Mouse (Mus musculus): Measurements from ENCODE around the gene Sptssb. TPM values are rescaled to one million over a fixed set of nuclear protein-coding genes. Genes with fewer than 3 reads are reported as not detected.

Gene Sptssb
- total RNA-seq, 2 experiments from 2014 or later: not detected

DNA sequence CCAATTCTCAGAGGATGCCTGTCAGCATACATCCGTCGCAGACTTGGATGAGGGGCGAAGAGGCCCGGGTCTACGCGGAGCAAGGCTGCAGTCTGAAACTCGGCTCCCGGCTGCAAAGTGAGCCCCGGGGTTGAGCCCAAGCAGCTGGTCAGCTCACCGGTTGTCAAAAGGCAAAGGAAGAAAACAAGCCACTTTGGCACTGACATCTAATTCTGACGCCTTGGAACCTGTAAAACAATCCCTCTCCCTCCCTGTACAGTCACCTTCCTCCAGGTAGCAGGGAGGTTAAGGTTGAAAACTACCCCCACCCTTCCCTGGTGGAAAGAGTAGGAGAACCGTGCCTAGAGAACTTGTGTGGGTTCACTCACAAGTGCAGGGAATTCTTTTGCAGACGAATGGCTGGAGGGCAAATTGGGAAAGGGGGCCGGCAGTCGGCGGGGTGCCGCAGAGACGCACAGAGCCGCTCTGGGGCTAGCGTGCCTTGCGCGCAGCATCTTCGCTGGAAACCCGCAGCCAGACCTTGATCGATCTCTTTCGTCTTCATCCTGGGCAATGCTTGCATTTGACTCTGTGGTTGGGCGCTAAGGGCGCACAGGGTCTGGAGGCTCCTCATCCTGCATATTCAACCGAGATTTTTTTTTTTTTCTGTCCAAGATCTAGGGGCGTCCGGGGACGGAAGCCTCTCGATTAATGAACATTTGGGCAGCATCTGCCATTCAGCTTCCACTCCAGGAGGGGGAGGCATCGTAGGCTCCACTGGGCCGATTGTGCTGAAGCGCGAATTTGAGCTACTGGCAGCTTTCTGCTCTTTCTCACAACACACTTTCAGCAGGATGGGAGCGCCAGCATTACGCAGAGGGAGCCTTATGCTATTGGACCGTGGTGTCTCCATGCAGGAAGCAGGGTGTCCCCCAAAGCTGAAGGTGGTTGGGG lies 1.1 kb upstream of the Sptssb start:
- ATAC-seq (replicated peaks; ENCODE audit: low FRiP score, poor library complexity, severe bottlenecking): no peak

DNA sequence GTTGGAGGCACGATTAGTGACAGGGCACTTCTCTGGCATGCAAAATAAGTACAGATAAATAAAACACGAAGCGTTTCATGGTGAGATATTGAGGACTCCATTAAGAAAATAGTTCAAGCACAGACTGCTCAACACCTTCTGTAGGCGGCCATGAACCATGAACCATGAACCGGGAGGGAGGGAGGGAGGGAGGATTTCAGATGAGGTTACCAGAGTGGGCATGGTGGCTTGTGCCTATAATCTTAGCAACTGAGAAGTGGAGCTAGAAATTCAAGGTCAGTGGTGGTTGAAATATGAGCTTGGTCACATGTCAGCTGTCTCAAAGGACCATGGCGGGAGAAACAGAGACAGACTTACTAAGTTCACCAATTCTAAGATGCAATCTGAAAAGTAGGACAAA lies 20.3 kb downstream of the Sptssb start:
- no peak for ATAC-seq (replicated peaks; ENCODE audit: low FRiP score, poor library complexity, severe bottlenecking)

DNA sequence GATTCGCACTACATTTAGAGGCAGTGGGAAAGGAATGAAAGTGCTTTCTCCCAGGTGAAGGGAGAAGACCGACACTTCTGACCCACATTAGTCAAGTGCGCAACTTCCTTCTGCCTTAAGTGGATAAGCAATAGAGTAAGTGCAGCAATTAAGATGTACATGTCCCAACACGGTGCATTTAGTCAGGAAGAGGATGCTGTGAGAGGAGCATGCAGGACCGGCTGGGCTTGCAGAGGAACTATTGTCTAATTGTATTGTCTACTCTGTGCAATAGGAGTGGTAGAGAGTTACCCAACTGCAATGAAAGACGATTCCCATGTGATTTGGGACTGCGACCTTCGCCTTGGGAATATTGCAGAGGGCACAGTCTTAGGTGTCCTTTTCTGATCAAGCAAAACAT lies 30.2 kb downstream of the Sptssb start:
- no peak for ATAC-seq (replicated peaks; ENCODE audit: low FRiP score, poor library complexity, severe bottlenecking)

DNA sequence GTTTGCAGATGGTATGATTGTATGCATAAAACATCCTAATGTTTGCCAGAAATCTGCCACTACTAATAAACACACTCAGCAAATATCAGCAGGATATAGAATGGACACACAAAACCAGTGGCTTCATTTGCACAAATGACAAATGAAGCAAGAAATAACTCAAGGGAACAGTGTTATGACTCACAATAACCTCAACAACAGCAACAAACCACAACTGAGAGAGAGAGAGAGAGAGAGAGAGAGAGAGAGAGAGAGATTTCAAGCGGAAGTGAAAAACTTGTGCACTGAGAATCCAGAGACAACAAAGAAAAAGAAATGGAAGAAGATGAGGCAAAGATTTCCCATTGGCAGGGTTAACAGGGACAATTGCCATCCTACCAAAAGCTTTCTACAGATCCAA lies 35.2 kb downstream of the Sptssb start:
- ATAC-seq (replicated peaks; ENCODE audit: low FRiP score, poor library complexity, severe bottlenecking): no peak

DNA sequence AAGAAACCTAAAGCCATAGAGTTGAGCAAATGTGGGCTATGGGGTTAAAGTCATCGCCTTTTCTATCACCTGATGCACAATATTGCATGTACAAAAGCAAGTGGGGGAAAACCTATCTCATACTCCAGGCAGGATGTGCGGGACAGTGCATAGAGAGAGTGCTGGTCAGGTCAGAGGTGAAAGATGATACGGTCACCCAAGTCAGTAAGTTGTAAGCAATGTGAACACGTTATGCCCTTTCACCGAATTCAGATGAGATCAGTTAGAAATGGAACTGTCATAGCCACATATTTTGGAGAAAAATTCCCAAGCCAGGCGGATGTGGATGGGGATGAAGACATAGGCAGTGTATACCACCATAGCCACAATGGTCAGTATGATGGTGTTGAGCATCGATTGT lies 39.1 kb downstream of the Sptssb start:
- no peak for ATAC-seq (replicated peaks; ENCODE audit: low FRiP score, poor library complexity, severe bottlenecking)

DNA sequence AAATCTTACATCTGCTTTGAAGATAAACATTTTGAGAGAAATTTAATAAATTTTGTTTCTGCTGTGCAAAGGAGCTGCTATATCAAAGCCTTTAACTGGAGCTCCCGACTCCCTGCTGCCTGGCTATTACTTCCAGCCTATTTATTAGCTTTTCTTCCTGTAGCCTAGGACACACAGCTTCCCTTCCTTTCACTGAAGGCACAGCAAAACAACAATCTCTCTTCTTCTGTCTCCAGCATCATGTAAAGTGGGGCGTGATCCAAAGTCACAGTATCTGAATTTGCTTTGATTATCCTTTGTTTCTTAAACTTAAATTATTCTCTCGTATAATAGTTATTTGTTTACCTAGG lies 39.9 kb downstream of the Sptssb start:
- ATAC-seq (replicated peaks; ENCODE audit: low FRiP score, poor library complexity, severe bottlenecking): no peak

DNA sequence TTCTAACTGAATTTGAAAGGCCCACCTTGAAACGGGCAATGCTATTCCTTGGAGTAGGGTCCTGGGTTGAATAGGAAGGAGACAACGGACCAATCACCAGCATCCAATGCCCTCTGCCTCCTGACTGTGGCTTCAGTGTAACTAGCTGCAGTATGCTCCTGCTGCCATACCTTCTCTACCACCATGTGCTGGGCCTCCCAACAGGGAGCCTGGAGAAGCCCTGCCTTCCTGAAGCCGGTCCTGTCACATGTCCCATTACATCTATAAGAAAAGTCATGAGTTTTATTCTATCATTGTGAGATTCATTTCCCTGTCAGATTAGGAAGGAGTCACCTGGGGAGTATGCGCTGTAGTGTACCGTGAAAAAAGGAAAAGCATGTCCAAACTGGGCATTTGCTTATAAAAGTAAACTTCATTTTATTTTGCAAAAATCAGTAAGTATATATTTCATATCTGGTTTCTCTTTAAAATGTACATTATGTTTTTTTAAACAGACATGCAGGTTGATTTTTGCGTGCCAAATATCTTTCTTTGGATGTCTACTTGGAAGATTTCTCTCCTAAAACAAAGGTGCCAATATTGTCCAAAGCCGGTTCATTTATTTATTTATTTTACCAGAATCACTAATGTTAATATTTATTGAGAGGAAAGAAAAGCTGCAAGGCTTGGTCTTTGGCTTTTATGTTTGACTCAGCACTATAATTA lies 40.4 kb downstream of the Sptssb start:
- no peak for ATAC-seq (replicated peaks; ENCODE audit: low FRiP score, poor library complexity, severe bottlenecking)

DNA sequence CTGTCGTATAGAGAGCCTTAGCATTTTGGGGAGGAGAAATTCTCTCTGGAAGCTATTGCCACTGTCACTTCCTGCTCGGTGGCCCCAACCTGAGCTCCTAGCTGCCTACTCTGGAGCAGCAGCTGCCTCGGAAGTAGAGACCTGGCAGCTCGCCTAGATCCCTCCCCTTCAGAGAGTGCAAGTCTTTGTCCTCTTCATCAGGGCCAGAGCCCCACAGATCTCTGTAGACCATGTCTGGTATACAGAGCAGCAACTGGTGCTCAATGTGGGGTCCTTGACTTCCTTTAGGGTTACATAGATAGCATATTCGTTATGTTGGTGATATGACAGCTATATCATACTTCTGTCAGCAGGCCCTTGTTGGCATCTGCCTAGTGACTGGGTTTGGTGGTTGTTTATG lies 41.3 kb downstream of the Sptssb start:
- no peak for ATAC-seq (replicated peaks; ENCODE audit: low FRiP score, poor library complexity, severe bottlenecking)

DNA sequence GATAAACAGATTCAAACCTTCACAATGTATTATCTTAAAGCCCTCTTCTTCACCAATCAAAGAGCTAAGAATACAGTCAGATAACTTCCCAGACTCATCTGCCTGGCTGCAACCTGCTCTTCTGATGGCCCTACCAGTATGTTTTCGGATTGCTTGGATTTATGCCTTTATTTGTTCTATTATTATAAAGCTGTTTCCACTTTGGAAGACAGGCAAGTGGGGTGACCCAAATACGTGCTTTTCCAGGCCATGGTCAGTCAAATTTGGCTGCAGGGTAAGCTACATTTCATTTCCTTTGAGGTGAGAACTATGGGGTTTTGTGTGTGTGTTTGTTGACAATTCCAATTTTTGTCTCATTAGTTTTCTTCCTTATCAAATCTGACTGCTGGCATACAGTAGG lies 43.2 kb downstream of the Sptssb start:
- no peak for ATAC-seq (replicated peaks; ENCODE audit: low FRiP score, poor library complexity, severe bottlenecking)

DNA sequence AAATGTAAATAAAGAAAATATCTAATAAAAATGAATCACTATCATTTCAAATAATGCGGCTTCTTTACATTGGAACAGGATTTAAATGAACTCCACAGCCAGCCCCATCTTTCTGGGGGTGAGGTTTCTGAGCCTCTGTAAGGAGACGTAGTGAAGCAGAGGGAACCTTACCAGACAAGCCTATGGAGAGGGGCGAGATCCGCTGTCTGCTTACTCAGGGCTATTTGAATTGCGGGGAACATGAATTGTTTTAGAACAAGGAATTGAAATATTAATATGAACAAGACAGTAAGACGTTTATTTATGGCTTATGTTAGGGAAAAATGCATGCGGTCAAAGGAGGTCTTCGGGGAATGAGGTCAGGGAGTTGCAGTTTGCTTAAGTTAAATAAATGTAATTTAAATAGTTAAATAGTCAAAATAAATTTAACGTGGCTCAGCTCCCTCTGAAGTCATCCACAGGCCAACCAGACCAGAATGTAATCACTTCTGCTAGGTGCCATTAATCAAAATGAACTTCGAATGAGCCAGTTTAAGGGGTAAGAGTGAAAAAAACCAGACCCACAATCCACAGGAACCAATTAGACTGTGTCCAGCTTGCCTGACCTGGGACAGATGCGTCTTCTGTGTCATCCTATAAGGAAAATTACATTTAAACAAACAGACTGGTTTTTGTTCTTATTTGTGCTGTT lies 46.6 kb downstream of the Sptssb start:
- no peak for ATAC-seq (replicated peaks; ENCODE audit: low FRiP score, poor library complexity, severe bottlenecking)

DNA sequence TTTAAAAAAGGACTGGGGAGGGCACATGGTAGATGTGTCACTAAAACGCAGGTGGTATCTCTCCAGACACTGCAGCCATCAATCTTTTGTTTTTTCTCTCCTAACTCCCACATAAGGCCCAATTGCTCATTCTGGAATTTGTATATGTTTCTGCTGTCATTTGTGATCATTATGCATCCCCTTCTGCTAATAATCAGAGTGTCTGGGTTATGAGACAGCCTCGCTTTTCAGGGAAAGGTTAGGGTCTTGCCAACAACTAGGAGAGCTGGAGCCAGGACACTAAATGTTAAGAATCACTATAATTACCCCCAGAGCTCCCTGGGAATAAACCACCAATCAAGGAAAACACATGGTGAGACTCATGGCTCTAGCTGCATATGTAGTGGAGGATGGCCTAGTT lies 47.3 kb downstream of the Sptssb start:
- ATAC-seq (replicated peaks; ENCODE audit: low FRiP score, poor library complexity, severe bottlenecking): no peak

DNA sequence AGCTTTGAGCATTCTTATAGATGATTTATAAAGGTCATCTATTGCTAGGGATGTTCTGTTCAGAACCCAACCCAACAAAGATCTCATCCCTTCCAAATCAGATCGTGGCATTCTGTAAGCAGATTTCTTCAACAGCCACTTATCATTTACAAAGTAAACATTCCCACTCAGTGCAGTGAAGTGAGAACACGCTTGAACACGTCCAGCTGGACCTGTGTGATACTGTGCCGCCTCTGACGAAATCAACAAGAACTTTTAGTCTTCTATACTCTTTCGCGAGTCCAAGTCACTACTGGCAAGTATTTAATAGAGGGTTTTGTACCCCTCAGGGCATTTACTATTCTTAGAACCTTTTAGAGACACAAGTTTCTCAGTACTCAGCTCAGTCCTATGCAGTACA lies 51.3 kb downstream of the Sptssb start:
- ATAC-seq (replicated peaks; ENCODE audit: low FRiP score, poor library complexity, severe bottlenecking): no peak

DNA sequence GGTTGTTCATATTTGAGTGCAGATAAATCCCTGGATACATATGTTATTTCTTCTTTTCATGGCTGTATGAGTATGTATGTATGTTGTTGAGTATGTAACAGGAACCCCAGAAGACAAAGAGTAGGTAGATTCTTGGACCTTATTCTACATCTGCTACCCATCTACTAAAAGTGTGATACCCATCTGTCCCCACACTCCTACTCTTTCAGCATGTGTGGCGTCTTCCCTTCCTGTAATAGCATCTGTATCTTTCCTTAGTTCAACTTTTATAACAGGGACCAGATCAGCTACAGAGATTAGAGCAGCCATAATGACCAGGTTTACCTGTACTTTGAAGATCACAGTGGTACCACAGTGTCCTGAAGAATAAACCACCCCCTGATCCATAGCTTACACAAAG lies 56.6 kb downstream of the Sptssb start:
- no peak for ATAC-seq (replicated peaks; ENCODE audit: low FRiP score, poor library complexity, severe bottlenecking)

DNA sequence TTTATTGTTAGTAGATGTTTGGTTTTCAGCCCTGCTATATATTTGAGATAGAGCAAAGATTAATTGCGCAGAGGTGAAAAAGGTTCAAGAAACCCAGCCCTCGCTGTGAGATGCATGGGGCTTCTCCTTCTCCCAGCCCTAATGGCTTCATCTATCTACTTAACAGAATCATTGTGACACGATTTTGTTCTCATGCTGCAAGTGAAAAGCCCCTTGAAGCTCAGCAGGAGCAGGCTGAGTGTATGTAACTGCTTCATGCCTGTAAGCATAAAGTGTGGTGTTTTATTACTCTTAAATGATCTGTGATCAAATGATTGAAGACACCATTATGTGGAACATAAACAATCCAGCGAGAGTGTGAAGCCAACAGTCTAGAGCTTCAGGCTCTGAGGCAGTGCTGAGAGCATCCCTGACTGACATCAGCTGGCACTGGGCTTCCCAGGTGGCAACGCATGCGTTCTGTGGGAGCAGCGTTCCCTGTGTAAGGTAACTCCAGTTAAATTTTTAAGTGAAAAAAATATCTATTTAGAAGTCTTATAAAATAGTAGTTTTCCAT lies 58.8 kb downstream of the Sptssb start:
- ATAC-seq (replicated peaks; ENCODE audit: low FRiP score, poor library complexity, severe bottlenecking): no peak

DNA sequence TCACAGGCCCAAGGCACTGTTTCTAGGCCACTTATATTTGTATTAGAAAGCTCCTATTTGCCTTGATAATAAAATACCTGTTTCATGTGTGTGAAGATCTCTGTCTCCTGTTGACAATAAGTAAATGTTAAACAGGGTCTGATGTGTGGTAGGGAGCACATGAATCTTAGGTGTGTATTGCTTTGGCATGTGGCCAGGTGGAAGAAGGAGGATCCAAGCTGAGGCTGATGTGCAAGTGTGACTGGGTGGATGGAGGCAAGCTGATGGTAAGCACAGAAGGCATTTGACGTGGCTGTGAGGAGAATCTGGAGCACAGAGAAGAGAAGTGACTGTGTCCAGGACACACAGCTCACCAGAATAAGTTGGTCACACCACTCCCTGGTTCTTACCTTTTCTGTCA lies 60.6 kb downstream of the Sptssb start:
- no peak for ATAC-seq (replicated peaks; ENCODE audit: low FRiP score, poor library complexity, severe bottlenecking)

DNA sequence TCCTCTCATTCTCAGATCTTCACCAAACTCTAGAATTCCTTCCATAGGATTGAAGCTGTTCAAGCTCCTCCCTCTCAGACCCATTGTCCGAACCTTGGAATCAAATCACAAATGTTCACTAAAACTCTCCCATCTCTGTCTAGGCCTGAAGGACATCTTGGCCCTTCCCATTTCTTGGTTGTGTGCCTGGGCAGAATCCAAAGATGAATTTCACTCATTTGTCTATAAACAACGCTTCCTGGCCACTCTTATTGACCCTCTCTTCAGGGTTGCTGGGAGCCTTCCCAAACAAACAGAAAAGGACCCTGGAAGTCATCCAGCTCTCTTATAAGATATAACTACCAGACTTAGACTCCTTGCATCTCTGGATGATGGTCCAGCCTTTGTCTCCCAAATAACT lies 61.8 kb downstream of the Sptssb start:
- ATAC-seq (replicated peaks; ENCODE audit: low FRiP score, poor library complexity, severe bottlenecking): no peak

DNA sequence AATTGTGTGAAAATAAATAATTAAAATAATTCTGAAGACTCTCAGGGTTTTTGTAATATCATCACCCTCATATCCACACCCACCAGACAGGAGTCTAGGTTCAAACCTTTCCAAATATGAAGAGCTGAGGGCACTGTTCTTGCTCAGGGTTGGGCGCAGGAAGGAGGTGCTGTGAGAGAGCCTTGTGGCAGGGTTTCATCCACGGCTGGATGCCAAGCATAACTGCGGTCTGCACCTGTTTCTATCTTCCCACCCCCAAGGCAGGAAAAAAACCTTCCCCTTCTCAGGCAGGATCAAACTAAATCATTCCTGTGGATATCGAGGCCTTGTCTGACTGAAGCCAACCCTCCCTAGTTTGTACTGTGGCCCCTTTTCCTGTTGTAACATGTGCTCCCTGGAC lies 62.2 kb downstream of the Sptssb start:
- no peak for ATAC-seq (replicated peaks; ENCODE audit: low FRiP score, poor library complexity, severe bottlenecking)

DNA sequence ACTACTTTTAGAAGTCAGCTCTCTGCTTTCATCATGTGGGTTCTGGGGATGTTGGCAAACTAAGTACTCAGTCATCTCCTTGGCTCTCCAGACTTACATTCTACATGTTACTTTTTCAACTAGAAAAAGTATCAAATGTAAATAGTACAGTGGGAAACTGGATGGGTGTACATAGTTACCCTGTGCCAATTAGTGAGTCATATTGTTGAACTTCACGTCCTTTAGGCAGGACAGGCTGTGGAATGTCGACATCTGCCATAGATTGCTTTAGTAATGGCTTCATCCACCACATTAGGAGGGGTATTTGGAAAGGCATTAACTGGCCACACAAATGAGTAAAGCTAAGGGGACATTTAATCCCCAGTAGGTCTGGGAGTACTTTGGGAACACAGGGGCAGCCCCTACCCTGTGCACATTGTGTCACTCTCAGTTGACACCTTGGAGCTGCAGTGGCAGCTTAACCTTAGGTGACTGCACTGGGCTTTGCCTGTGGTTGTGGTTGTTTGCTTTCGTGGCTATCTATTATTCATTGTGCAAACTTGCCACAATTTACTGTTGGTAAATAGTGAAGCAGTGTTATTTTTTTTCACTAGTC lies 66.8 kb downstream of the Sptssb start:
- ATAC-seq (replicated peaks; ENCODE audit: low FRiP score, poor library complexity, severe bottlenecking): no peak

DNA sequence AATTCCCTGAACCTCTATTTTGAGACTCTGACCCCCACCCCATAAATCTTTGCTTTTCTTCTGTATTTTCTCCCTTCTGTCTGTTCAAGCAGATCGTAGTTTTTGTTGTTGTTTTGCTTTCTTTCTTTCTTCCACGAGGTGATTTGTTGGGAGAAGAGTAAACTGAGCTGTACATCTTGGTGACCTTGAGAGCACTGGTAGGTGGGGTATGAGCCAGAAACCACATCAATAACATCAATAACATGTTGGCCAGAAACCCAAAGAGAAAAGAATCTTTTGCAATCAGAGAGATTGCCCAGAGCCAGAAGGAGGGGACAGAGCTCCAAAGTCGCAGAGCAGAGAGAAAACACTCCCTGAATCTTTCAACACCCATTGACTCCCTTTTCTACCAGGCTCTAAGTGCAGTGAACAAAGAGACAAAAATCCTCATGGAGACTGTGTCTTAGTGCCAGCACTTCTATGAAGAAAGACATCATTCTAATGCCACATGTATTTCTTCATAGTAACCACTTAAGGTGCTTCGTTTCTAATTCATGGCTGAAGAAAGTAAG lies 80.4 kb downstream of the Sptssb start:
- ATAC-seq (replicated peaks; ENCODE audit: low FRiP score, poor library complexity, severe bottlenecking): no peak

DNA sequence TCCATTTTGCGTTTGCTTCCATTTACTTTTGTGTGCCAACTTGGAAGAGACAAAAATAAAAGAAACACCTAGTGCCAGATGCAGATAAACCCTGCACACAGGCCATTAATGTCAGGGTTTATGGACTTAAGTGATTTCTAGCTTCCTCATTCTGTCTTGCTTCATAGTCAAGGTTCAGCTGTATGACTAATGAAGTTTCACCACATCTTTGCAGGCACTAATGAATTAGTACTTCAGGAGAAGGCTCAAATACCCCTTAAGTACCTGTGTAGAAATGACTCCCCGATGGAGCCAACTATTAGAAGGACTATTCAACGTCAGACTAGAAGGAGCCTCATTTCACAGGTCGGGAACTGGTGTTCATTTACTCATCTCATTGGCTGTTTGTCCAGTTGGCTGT lies 86.4 kb downstream of the Sptssb start:
- ATAC-seq (replicated peaks; ENCODE audit: low FRiP score, poor library complexity, severe bottlenecking): no peak

Data from erythroblast, adult 5-6 weeks (primary cell).